Mouse (Mus musculus): ENCODE measurements at regions not wholly inside any gene's neighbourhood (a gene's known extent, or its start where the extent isn't known, plus 50 kb on each side); places are given as distances from the start of the nearest gene placed in this dataset.

DNA sequence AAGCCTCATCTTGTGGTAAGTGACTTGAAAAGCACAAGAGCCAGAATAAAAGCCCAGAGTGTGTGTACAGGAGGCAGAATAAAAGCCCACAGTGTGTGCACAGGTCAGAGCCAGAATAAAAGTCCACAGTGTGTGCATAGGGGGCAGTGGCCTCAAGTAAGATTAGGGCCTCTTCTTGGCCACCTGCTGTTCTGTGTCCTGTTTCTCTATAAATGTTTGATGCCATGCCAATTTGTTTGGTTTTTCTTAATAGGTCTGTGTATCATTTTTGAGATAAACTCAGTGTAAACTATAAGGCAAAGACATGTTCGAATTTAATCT is 148.5 kb upstream of the Cdkn2b start:
- in situ Hi-C loops (cut with MboI; ENCODE audit: low pct_unique_long_range_greater_than_20kb in 1 of 2, low sequenced_read_pairs in 2 of 2, unreplicated experiment in 1 of 2), result no loop called here

DNA sequence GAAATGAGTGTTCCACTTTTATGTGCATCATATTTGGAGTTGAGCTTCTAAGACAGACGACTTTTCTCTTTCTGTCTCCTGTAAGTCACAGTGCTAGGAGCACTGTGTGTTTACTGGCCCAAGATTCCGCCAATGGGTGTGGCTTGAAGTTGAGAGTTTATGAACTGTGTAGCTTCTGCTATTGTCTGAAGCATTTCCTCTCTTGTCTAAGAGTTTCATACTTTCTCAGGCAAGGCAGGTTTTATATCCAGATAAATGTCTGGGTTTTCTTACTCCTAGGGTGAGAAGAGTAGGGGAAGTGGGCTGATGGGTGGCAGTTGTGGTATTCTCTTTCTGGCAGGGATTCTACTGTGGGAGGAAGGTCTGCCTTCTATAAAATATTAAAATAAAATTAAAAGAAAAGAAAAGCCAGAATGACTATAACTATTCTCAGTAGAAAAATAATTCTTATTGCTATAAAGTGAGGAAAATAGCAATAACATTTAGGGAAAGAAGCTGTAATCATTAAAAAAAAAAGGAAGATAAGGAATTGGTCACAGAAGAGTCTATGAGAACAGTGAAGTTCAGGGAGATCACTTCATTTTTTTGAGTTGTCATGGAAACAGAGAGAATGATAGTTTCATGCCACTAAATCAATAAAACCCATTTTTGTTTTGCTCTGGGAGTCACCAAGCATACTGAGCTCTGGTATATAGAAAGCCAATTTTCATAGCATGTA is 147.9 kb upstream of the Cdkn2b start:
- in situ Hi-C loops (cut with MboI; ENCODE audit: low pct_unique_long_range_greater_than_20kb in 1 of 2, low sequenced_read_pairs in 2 of 2, unreplicated experiment in 1 of 2), result no loop called here

- in situ Hi-C loops (cut with MboI; ENCODE audit: low pct_unique_long_range_greater_than_20kb in 1 of 2, low sequenced_read_pairs in 2 of 2, unreplicated experiment in 1 of 2), result no loop called here
Observed at GRCm38 (mm10) chr4:89457861-89458260, 147.0 kb upstream of the Cdkn2b start.

GRCm38 (mm10) chr4:89454926-89455325 is 144.1 kb upstream of the Cdkn2b start:
- in situ Hi-C loops (cut with MboI; ENCODE audit: low pct_unique_long_range_greater_than_20kb in 1 of 2, low sequenced_read_pairs in 2 of 2, unreplicated experiment in 1 of 2), result no loop called here

- in situ Hi-C loops (cut with MboI; ENCODE audit: low pct_unique_long_range_greater_than_20kb in 1 of 2, low sequenced_read_pairs in 2 of 2, unreplicated experiment in 1 of 2), result no loop called here
Observed at GRCm38 (mm10) chr4:89453051-89453450, 142.2 kb upstream of the Cdkn2b start.

- in situ Hi-C loops (cut with MboI; ENCODE audit: low pct_unique_long_range_greater_than_20kb in 1 of 2, low sequenced_read_pairs in 2 of 2, unreplicated experiment in 1 of 2), result no loop called here
Observed at GRCm38 (mm10) chr4:89451741-89452140, 140.9 kb upstream of the Cdkn2b start.

GRCm38 (mm10) chr4:89446765-89447487 is 136.1 kb upstream of the Cdkn2b start:
- in situ Hi-C loops (cut with MboI; ENCODE audit: low pct_unique_long_range_greater_than_20kb in 1 of 2, low sequenced_read_pairs in 2 of 2, unreplicated experiment in 1 of 2), result no loop called here

DNA sequence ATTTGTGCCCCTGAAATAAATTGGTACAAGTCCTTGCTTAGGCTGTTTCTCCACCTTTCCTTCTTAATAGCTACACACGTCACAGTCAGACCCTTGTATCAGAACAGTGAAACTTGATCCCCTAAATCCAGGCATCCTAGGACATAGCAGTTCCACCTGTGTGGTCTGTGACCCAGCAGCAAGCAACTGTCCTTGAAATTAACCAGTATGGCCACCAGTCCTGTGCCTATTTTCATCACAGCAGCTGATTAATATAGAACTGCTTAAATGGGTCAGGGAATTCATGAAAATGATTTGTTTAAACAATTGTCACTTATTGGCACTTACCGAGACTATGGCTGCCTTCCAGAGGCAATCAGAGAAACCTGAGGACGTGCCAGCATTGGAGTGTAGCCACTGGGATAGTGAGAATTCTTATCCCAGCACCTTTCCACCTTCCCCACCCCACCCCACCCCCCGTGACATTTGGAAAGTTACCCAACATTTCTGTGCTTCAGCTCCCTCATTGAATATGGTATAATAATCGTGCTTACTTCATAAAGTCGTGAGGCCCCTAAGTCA is 135.4 kb upstream of the Cdkn2b start:
- in situ Hi-C loops (cut with MboI; ENCODE audit: low pct_unique_long_range_greater_than_20kb in 1 of 2, low sequenced_read_pairs in 2 of 2, unreplicated experiment in 1 of 2), result no loop called here

DNA sequence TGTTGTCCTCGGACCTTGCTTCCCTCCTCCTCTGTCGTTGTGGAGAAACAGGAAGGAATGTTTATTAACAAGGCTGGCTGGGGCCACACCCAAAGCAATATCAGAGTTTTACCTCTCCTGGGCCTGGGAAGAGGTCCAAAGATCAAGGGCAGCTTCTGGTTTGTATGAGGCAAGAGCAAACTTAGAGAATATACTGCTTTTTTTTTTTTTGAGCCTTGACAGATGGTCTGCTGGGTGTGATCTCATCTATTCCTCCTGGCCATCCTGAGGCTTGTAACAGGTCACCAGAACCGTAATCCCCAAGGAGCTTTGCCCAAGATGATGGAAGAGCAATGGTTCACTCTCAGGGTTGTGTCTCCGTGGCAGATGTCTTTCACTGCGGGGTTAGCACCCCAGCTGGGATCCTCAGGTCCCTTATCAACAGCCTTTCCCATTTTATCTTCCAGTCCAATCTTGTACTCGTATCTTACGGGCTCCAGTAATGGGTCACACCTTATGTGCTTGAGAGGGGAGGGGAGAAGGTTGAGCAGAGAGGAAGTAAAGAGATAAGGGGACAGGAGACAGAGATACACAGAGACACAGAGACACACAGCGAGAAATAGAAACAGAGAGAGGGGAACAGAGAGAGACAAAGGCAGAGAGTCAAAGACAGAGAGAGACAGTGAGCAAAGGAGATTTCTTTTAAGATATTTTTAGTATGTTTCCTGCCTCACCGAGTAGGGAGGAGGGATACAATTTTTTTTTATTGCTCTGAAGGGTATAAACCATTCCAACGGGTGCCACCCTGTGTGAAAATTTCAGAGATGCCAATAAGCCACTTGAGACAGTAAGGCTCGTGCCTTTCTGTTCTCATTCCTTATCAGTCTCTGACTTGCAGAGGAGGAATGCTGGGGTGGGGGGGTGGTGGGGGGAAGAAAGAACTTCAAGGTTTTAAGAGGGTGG is 134.6 kb upstream of the Cdkn2b start:
- in situ Hi-C loops (cut with MboI; ENCODE audit: low pct_unique_long_range_greater_than_20kb in 1 of 2, low sequenced_read_pairs in 2 of 2, unreplicated experiment in 1 of 2), result no loop called here

DNA sequence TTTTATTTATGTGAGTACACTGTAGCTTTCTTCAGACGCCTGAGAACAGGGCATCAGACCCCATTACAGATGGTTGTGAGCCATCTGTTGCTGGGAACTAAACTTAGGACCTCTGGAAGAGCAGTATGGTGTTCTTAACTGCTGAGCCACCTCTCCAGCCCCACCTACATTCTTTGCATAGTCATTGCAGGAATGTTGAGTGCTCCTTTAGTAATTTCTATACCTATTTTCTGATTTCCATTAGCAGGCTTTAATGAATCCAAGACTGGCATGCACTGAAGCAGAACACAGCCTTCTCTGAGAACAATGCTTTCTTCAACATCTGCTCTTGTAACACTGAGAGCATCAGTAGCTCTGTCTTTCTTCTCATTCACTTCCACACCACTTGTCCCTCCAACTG is 131.7 kb upstream of the Cdkn2b start:
- in situ Hi-C loops (cut with MboI; ENCODE audit: low pct_unique_long_range_greater_than_20kb in 1 of 2, low sequenced_read_pairs in 2 of 2, unreplicated experiment in 1 of 2), result no loop called here

- in situ Hi-C loops (cut with MboI; ENCODE audit: low pct_unique_long_range_greater_than_20kb in 1 of 2, low sequenced_read_pairs in 2 of 2, unreplicated experiment in 1 of 2), result no loop called here
Observed at GRCm38 (mm10) chr4:89440821-89441220, 130.0 kb upstream of the Cdkn2b start.

- in situ Hi-C loops (cut with MboI; ENCODE audit: low pct_unique_long_range_greater_than_20kb in 1 of 2, low sequenced_read_pairs in 2 of 2, unreplicated experiment in 1 of 2), result no loop called here
Observed at GRCm38 (mm10) chr4:89440326-89440725, 129.5 kb upstream of the Cdkn2b start.

GRCm38 (mm10) chr4:89438665-89439064 is 127.8 kb upstream of the Cdkn2b start:
- in situ Hi-C loops (cut with MboI; ENCODE audit: low pct_unique_long_range_greater_than_20kb in 1 of 2, low sequenced_read_pairs in 2 of 2, unreplicated experiment in 1 of 2), result no loop called here

- in situ Hi-C loops (cut with MboI; ENCODE audit: low pct_unique_long_range_greater_than_20kb in 1 of 2, low sequenced_read_pairs in 2 of 2, unreplicated experiment in 1 of 2), result no loop called here
Observed at GRCm38 (mm10) chr4:89436764-89437163, 125.9 kb upstream of the Cdkn2b start.

- in situ Hi-C loops (cut with MboI; ENCODE audit: low pct_unique_long_range_greater_than_20kb in 1 of 2, low sequenced_read_pairs in 2 of 2, unreplicated experiment in 1 of 2), result no loop called here
Observed at GRCm38 (mm10) chr4:89434152-89434551, 123.3 kb upstream of the Cdkn2b start.

- in situ Hi-C loops (cut with MboI; ENCODE audit: low pct_unique_long_range_greater_than_20kb in 1 of 2, low sequenced_read_pairs in 2 of 2, unreplicated experiment in 1 of 2), result no loop called here
Observed at GRCm38 (mm10) chr4:89433528-89433927, 122.7 kb upstream of the Cdkn2b start.

DNA sequence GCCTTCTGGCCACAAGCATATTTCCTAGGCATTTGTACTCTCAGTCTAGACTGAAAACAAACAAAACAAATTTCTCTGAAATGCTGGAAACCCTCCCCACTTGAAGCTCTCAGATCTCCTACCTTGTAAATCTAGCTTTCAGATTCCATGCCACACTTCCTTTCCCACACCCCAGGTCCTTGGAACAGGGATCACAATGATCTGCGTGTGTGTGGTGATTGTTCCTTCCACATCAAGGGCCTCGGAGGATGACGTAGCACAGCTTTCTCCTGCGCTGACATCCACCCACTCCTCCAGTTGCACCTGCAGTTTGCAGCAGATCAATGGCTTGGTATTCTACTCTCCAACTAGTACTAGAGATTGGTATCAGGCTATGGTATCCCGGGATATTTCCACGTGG is 120.7 kb upstream of the Cdkn2b start:
- in situ Hi-C loops (cut with MboI; ENCODE audit: low pct_unique_long_range_greater_than_20kb in 1 of 2, low sequenced_read_pairs in 2 of 2, unreplicated experiment in 1 of 2), result no loop called here

- in situ Hi-C loops (cut with MboI; ENCODE audit: low pct_unique_long_range_greater_than_20kb in 1 of 2, low sequenced_read_pairs in 2 of 2, unreplicated experiment in 1 of 2), result no loop called here
Observed at GRCm38 (mm10) chr4:89428465-89428864, 117.6 kb upstream of the Cdkn2b start.

All from mouse embryonic stem cell (cell line).